Mouse (Mus musculus): ENCODE results near the gene Smg6. TPM values are rescaled to one million over a fixed set of nuclear protein-coding genes. Genes with fewer than 3 reads are reported as not detected.
A peak's percentile ranks its signal among the peaks of the same experiment; 100 is the strongest.

Gene Smg6
- 10 to 100 TPM; 22.0 to 22.9 TPM for total RNA-seq (2021)
- long read RNA-seq, experiment 1, full-length matches to known transcripts: 5 of 10 reads
- long read RNA-seq, experiment 1, partial matches to known transcripts: 1 of 10 reads
- long read RNA-seq, experiment 1, other reads (novel, unspliced or antisense): 4 of 10 reads
- long read RNA-seq, experiment 2, full-length matches to known transcripts: 4 of 18 reads
- long read RNA-seq, experiment 2, partial matches to known transcripts: 10 of 18 reads
- long read RNA-seq, experiment 2, other reads (novel, unspliced or antisense): 4 of 18 reads

DNA sequence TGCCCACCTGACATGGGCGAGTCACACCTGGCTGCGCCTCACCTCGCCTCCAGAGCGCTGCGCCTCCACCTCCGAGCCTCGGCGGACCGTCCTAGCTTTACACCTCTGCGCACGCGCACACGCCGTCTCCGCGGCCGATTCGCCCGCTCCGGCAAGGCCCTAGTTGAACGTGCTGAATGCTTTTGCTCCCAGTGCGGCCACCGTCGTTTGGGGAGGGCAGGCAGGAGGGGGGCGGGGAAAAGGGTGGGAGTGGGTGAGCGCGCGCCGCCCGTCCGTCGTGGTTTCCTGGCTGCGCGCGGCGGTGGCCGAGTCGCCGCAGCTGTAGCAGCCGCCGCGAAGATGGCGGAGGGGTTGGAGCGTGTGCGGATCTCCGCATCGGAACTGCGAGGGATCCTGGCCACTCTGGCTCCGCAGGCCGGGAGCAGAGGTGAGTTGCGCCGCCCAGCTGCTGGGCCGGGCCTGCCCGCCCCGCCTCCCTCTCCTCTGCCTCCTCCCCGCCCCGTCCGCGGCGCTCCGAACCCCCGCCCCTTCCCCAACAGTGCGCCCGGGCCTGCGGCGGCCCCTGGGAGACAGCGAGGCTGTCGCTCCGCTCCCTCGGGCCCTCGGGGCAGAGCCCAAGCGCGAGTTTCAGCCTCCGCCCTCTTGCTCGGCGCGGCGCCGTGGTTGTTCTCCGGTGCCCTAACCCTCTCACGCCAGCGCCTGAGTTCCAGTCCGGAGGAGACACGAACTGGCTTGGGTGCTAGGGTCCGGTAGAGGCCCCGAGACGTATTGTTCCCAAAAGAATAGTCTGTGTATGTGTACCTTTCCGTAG is at the start of gene Smg6, which contains the start of gene Srr:
TSS of gene Smg6 (plus strand) at position 247 of the 811 bp plus-strand sequence.
TSS of gene Srr (minus strand) at position 372 of the 811 bp plus-strand sequence.
- intact Hi-C loops (cut with DNase I): no loop called here

DNA sequence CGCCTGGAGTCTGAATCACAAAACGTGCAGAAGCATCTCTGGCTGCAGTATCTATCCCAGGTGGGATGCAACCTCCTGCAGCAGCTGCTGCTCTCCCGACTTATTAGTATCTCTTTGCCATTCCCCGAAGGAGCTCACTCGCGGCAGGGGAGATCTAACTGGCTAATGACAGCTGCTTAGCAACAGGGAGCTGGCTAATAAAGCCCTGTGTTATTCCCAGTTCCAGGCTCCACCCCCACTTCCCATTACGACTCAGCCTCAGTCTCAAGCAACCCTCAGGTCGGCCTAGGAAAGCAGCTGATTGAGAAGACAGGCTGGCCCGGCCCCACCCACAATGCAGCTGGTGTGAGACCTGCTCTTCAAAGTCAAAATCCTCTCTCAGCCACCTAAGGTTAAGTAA is 48.8 kb upstream of the Smg6 start:
- intact Hi-C loops (cut with DNase I): no loop called here
- peak; percentile 69 to 83 for DNase-seq (ENCODE audit: low spot score in 2 of 2)

More for the DNA sequence above, at the start of gene Smg6, which contains the start of gene Srr:
- DNase-seq (ENCODE audit: low spot score in 2 of 2): peak; percentile 94 to 95

DNA sequence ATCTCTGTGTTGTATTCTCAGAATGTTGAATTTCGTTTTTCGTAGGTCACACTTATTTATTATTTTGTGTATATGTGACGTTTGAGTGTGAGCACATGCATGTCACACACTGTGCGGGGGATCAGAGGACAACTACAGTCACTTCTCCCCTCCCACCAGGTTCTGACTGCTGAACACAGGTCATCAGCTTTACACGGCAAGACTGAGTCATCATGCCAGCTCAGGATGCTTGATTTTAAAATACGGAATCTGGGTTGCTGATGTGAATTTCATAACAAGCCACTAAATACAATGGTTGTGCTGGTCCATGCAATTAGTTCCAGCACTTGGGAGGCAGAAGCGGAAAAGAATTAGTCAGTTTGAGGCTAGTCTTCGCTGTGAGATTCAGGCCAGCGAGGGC is 44.6 kb upstream of the Smg6 start:
- no peak for DNase-seq (ENCODE audit: low spot score in 2 of 2)
- intact Hi-C loops (cut with DNase I): no loop called here

DNA sequence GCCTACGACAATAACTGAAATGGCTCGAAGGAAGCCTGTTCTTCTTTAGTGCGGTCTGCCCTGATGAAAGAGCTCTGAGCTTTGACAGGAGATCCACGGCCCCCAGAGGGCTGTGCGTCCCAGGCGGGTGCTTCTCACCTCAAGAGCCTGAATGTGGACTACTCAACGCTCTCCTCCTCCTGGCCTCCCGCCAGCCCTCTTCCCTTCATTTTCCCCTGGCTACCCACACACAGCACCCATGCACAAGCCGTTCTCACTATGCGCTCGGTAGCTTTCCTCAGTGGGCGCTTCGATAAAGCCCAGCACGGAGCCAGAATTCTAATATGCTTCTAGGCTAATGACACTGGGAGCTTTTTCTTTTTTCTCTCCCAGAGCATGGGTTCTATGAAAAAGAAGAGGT is 43.6 kb upstream of the Smg6 start:
- peak; percentile 40 to 48 for DNase-seq (ENCODE audit: low spot score in 2 of 2)
- intact Hi-C loops (cut with DNase I): no loop called here

DNA sequence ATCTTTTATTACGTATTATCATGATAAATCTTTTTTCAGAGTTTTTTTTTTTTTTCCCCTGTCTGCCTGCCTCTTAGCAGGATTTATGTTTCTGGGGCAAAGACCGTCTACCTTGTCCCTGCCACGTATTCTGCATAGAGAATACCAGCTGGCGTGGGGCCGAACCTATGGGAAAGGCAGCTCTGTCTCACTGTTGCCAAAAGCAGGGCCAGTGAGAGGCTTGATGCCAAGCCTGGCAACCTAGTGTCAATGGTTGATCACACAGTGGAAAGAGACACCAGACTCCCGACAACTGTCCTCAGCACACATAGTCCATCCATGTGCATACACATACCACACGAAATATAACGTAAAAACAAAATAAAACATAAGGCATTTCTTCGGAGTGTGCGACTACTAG is 42.5 kb upstream of the Smg6 start:
- intact Hi-C loops (cut with DNase I): no loop called here

DNA sequence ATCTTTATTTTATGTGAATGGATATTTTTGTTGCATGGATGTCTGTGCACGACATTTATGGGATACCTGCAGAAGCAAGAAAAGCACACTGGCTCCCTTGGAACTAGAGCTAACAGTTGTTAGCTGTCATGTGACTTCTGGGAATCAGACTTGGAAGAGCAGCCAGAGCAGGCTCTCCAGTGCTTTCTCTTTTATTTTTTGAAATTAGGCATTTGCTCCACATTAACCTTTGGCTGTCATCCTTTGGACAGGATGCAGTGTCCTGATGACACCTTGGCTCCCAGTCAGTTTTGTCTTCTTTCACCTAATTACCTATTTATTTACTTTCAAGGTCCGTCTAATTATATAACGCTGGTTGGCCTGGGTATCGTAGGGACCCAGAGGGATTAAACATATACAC is 31.0 kb upstream of the Smg6 start:
- DNase-seq (ENCODE audit: low spot score in 2 of 2): no peak
- intact Hi-C loops (cut with DNase I): no loop called here

More for the DNA sequence above, 42.5 kb upstream of the Smg6 start:
- DNase-seq (ENCODE audit: low spot score in 2 of 2): no peak

DNA sequence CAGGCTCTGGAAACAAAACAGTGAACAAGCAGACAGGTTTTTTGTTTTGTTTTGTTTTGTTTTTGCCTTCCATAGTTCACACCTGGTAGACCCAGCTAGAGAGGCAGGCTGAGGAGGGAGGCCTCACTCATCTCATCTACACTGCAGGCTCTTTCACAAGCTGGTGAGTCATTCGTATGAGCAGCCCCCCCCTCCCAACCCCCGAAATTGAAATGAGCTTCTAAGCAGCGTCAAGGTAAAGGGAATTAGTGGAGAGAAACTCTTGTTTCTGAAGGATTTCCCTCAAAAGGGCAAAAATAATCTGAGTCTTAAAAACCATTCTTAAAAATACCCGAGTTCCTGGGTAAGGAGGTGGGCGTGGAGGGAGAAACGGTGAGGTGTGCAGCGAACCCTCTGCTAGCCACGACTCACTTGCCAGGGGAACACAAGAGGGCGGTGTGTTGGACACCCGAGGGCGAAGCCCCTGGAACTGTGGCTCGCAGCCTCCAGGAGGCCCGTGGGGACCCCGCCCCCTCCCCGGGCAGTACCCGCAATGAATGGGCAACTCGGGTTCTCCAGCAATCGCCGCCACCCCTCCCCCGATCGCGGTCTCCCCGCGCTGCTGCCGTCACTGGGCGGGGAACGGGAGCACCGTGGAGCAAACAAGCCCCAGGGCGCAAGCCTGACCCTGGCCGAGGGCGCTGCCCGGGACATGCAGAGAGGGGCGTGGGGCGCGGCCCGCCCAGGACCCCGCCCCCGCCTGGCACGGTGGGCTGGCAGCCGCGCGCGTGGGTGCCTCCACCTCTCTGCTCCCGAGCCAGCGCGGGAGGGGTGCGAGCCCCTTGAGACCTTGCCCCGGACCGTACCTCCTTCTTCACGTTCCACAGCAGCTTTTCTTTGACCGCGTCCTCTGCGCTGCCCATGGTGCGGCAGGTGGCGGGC is 29.4 kb upstream of the Smg6 start:
- intact Hi-C loops (cut with DNase I): no loop called here
- peak; percentile 62 to 70 for DNase-seq (ENCODE audit: low spot score in 2 of 2)

DNA sequence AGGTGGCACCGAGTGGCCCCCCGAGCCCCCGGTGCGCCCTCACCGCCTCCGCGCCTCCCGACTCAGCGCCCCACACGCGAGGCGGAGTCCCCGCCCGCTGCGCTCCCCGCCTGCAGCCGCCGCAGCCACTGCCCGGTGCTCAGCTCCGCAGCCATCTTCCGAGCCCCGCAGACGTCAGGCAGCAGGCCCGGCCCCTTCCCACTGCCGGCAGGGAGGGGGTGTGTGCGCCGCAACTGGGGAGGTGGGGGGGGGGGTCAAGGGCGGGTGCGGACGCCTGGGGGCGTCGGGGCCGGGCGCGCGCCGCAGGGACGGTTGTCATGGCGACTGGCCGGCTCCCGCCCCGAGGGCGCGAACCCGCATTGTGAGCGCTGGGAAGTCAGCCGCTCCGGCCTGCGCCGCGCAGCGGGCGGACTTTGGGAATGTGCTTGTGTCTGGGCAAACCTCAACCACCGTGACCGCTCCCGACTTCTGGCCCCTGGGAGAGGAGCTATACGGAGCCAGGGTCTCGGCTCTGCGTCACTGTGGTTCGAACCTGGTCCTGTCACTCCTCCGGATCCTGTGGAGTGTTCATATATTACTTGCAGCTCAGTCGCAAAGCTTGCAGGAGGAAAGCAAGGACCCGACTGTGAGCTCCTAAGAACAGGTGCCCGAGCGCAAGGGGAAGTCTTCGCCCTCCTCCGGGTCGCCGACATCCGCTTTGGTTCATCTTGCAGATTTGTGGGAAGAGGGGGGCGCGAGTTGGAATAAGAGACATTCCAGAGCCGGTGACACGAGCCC is 28.5 kb upstream of the Smg6 start, which contains the start of gene Sgsm2:
TSS of gene Sgsm2 (minus strand) at position 160 of the 777 bp plus-strand sequence.
- DNase-seq (ENCODE audit: low spot score in 2 of 2): peak; percentile 59 to 69
- intact Hi-C loops (cut with DNase I): no loop called here

DNA sequence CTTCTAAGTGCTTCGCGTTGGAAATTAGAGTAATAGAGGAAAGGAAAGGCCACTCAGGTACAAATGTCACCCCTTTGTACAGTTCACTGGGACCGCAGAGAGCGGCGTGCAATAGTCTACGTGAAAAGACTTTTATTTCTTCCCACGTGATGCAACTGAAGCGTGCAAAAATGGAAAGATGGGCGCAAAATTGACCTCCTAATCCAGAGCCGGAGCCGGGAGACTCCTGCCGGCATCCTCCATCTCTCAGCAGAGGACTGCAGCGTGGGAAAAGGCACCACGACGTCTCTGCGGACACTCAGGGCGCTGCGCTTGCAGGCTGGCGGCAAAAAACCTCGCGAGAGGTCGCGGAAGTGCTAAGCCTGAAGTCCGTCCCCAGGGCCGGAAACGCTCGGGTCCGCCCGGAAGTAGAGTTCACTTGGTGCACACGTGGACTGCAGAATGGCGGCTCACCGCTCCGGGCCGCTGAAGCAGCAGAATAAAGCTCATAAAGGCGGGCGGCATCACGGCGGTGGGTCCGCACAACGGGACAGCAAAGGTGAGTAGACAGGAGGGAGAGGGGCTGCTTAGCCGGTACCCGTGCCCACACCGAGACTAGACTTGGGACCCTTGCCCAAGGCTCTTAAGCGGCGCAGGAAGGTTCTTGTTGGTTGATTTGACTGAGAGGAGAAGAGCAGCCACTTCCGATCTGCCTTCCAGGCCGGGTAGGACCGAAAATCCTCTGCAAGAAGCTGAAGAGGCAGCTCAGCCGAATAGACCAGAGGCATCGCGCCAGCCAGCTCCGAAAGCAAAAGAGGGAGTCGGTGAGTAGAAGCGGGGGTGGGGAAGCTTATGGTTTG is 27.7 kb upstream of the Smg6 start, which contains the start of gene Tsr1:
TSS of gene Tsr1 (plus strand) at position 394 of the 839 bp plus-strand sequence.
- intact Hi-C loops (cut with DNase I): no loop called here
- DNase-seq (ENCODE audit: low spot score in 2 of 2): peak; percentile 92 to 95

DNA sequence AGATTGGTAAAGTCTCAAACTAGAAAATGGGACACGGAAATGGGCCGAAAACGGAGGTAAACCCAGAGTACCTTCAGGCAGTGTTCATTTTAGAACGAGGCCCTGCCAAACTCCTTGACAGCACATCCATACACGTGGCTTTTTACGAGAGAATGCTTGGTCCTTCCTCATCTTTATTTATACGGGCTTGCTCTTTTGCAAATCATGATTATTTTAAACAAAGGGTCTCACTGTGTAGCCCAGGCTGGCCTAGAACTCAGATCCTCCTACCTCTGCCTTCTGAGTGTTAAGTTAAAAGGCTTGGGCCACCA is 27.2 kb upstream of the Smg6 start:
- DNase-seq (ENCODE audit: low spot score in 2 of 2): no peak
- intact Hi-C loops (cut with DNase I): no loop called here

DNA sequence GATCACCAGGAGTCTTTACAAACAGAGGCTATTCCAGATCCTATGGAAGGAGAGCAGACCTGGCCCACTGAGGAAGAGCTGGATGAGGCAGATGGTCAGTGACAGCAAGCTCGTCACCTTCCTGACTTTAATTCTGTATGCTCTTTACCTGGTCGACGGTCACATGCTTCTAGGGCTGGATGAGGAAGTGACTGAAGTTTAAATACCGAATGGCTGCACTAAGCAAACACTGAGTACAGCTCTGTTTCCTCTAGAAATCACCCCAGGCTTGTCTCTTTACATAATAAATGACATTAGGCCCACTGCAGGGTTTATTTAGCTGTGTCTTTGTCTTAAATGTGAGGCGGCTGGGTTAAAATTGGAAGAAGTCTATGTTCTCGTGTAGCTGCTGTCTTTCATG is 24.1 kb upstream of the Smg6 start:
- intact Hi-C loops (cut with DNase I): no loop called here
- no peak for DNase-seq (ENCODE audit: low spot score in 2 of 2)

DNA sequence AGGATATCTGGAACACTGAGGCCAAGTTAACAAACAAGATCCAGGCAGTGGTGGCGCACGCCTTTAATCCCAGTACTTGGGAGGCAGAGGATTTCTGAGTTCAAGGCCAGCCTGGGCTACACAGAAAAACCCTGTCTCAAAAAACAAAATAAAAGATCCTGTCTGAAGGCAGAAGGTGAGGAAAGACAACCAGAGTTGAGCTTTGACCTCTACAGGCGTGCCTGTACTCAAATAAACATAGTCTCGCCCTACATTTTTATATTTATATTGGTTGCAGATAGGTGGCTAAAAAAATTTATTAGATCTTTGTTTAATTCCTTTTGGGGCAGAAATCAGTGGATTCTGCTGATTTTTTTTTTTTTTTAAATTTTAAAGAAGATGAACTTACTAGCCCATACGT is 23.2 kb upstream of the Smg6 start:
- intact Hi-C loops (cut with DNase I): no loop called here

DNA sequence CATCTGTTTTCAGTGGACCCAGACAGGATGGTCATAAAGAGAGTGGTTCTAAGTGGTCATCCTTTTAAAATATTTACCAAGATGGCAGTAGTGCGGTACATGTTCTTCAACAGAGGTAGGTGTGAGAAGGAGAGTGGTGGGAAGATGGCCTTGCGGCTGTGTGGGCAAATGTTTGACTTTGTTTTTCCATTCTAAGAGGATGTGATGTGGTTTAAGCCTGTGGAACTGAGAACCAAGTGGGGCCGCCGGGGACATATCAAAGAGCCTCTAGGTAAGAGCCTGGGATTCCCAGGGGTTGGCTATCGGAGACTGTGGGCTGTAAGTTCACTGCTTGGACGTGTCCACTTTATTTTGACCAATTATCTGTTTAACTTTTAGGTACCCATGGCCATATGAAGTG is 17.8 kb upstream of the Smg6 start:
- DNase-seq (ENCODE audit: low spot score in 2 of 2): no peak
- intact Hi-C loops (cut with DNase I): no loop called here

More for the DNA sequence above, 23.2 kb upstream of the Smg6 start:
- DNase-seq (ENCODE audit: low spot score in 2 of 2): no peak

DNA sequence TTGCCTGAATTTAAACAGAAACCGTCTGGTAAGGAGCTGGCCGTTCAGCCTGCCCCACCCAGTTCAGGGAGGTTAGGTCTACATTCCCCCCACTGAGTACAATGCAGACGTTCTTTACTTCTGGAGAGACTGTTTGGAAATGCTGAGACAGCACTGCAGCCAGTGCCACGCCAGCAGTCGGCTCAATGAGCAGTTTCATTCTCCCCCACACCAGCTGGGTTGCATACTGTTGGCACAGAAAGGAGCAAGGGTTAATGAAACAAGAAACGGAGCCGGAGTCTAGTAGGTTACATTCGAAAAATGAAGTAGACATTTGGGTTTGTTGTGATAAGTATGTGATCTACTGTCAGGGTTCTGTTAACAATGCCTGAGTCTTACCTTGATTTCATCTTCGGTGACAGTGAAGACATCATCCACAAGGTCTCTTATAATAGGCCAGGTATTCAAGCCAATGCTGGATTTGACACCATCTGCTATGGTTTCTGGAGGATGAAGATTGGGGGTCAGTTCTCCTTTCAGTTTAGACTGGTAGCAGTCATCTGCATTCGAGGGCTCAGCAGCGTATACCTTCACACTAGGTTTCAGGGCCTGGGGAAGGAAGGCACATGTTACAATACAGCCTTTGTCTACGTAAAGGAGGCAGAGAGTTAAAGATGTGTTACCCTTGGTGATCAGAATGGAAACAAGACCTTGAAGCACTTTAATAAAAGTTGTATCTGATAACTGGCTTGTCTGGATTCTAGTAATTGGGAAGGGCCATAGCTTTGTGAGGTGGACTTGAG is 16.8 kb upstream of the Smg6 start:
- no peak for DNase-seq (ENCODE audit: low spot score in 2 of 2)
- intact Hi-C loops (cut with DNase I): no loop called here

DNA sequence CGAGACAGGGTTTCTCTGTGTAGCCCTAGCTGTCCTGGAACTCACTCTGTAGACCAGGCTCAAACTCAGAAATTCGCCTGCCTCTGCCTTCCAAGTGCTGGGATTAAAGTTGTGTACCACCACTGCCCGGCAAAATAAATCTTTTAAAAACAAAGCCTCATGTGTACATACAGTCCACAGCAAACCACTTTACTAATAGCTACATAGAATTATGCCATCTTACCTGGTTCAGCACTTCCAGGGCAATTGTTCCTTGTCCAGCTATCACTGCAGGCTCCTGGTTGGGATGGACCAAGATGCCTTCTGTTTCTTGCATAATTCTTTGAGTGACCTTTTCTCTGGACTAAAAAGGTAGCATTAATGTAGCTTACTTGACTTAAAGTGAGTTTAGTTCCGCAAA is 15.6 kb upstream of the Smg6 start:
- DNase-seq (ENCODE audit: low spot score in 2 of 2): no peak
- intact Hi-C loops (cut with DNase I): no loop called here

DNA sequence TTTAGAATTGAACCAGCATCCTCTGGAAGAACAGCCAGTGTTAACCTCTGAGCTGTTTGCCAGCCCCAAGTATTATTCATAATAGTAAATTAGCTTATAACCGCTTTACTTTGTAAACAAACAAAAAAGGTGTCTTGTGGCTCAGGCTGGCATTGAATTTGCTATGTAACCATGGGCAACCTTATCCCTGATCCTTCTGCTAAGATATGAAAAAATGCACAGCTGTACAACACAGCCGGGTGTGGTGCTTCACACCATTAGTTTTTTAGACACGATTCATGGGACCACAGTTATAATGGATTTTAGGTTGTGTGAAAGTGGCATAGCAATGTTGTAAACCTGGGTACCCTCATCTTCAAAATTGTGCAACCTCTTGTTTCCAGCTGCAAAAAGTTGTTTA is 13.1 kb upstream of the Smg6 start:
- no peak for DNase-seq (ENCODE audit: low spot score in 2 of 2)
- intact Hi-C loops (cut with DNase I): no loop called here

DNA sequence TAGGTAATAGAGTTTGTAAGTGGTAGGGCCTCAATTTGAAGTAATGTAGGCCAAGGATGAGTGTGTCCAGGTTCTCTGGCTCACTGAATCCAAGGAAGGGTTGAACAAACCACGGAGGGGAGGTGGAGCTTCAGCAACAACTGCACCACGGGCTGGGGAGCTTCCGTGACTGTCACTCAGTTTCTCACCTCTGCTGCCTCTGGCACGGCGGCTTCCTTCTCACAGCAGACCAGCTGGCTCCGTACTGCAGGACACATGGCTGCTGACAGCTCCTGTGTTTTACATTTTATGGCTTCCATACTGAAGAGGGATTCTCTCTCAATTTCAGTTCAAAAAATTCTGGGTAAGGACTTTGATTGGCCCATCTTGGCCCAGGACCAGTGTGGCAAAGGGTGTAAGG is 6.4 kb upstream of the Smg6 start:
- intact Hi-C loops (cut with DNase I): no loop called here
- DNase-seq (ENCODE audit: low spot score in 2 of 2): no peak

Measured in left cerebral cortex, postnatal 14 days (tissue).